28 mouse cellular contexts compared by ENCODE assay signal in genomic region chr1:21316305-21316704, GRCm38 (mm10). TPM values are rescaled to one million over a fixed set of nuclear protein-coding genes. Genes with fewer than 3 reads are reported as not detected.
"Had no signal": no experiment of that assay in that cellular context is flagged by ENCODE, and none has a peak within 500 bp of the region (broad histone marks: within the 10 kb centered on the region; RNA-seq: fewer than 3 reads in every experiment).

No protein-coding gene starts in this region.

- H3K4me1 ChIP-seq: limb, embryonic 10.5 days; limb, embryonic 13.5 days; midbrain, embryonic 10.5 days; midbrain, embryonic 13.5 days; stomach, embryonic 15.5 days had no signal

- ATAC-seq: intestine, embryonic 16.5 days; midbrain, embryonic 13.5 days; midbrain, embryonic 16.5 days had no signal

- H3K27me3 ChIP-seq: limb, embryonic 13.5 days; midbrain, embryonic 13.5 days; stomach, embryonic 15.5 days had no signal

- H3K9ac ChIP-seq: limb, embryonic 13.5 days; liver, embryonic 14.5 days; midbrain, embryonic 13.5 days; stomach, embryonic 15.5 days had no signal

- H3K4me3 ChIP-seq: limb, embryonic 10.5 days; limb, embryonic 13.5 days; midbrain, embryonic 10.5 days; midbrain, embryonic 13.5 days; myocyte; stomach, embryonic 15.5 days had no signal

- H3K27ac ChIP-seq: kidney, postnatal 0 days; limb, embryonic 10.5 days; limb, embryonic 13.5 days; liver, embryonic 14.5 days; midbrain, embryonic 10.5 days; midbrain, embryonic 13.5 days; stomach, embryonic 15.5 days had no signal

- H3K36me3 ChIP-seq: limb, embryonic 10.5 days; limb, embryonic 13.5 days; midbrain, embryonic 10.5 days; midbrain, embryonic 13.5 days; stomach, embryonic 15.5 days had no signal

- H3K4me2 ChIP-seq: limb, embryonic 13.5 days; midbrain, embryonic 13.5 days; stomach, embryonic 15.5 days had no signal

- H3K9me3 ChIP-seq: limb, embryonic 10.5 days; limb, embryonic 13.5 days; midbrain, embryonic 10.5 days; midbrain, embryonic 13.5 days; stomach, embryonic 15.5 days had no signal

- DNase-seq: kidney, adult 2 months; kidney, postnatal 36 days; lung, adult 2 months; lung, postnatal 14 days; lung, postnatal 4 days; right cerebral cortex, postnatal 14 days; right cerebral cortex, postnatal 4 days; thymus, postnatal 25 days had no signal

RNA-seq across cellular contexts. Expression of gene Khdc1a, which starts 33.1 kb away (rescaled TPM):
- total RNA-seq: layer of hippocampus, adult 8-10 months; layer of hippocampus, postnatal 14 days; left cerebral cortex, adult 8-10 months; left cerebral cortex, postnatal 25 days had no signal
- polyA plus RNA-seq: intestine, embryonic 16.5 days; kidney, embryonic 14.5 days; kidney, postnatal 0 days; limb, embryonic 10.5 days; limb, embryonic 13.5 days; liver, embryonic 14.5 days; lung, adult 2 months; lung, embryonic 16.5 days; midbrain, embryonic 10.5 days; midbrain, embryonic 13.5 days; midbrain, embryonic 16.5 days; myocyte; neural tube, embryonic 11.5 days; neural tube, embryonic 14.5 days; stomach, embryonic 15.5 days had no signal

RNA-seq across cellular contexts. Expression of gene Khdc1c, which starts 51.8 kb away (rescaled TPM):
- total RNA-seq: layer of hippocampus, adult 8-10 months; layer of hippocampus, postnatal 14 days; left cerebral cortex, adult 8-10 months; left cerebral cortex, postnatal 25 days; megakaryocyte, adult 5-6 weeks had no signal
- polyA plus RNA-seq: intestine, embryonic 16.5 days; kidney, adult 2 months; kidney, embryonic 14.5 days; kidney, postnatal 0 days; limb, embryonic 10.5 days; limb, embryonic 13.5 days; liver, embryonic 14.5 days; lung, adult 2 months; lung, embryonic 16.5 days; midbrain, embryonic 10.5 days; midbrain, embryonic 13.5 days; midbrain, embryonic 16.5 days; myocyte; neural tube, embryonic 11.5 days; neural tube, embryonic 14.5 days; stomach, embryonic 15.5 days; thymus, postnatal 0 days had no signal
